Comparison of ENCODE assay signal across 19 mouse cellular contexts in genomic region chr11:96170711-96171379, GRCm38 (mm10). TPM values are rescaled to one million over a fixed set of nuclear protein-coding genes. Genes with fewer than 3 reads are reported as not detected.
"Had no signal": no experiment of that assay in that cellular context is flagged by ENCODE, and none has a peak within 500 bp of the region (broad histone marks: within the 10 kb centered on the region; RNA-seq: fewer than 3 reads in every experiment).

No protein-coding gene starts in this region.

- DNase-seq: kidney, postnatal 10 days; left cerebral cortex, postnatal 4 days; liver, embryonic 13.5 days; liver, postnatal 0 days; lung, postnatal 14 days; thymus, postnatal 4 days had no signal

- H3K27ac ChIP-seq: layer of hippocampus, adult 2 months; limb, embryonic 15.5 days; liver, embryonic 13.5 days; lung, embryonic 15.5 days; macrophage; midbrain, embryonic 12.5 days; neural tube, embryonic 12.5 days; stomach, postnatal 0 days had no signal

- H3K4me3 ChIP-seq: layer of hippocampus, adult 2 months; limb, embryonic 15.5 days; liver, embryonic 13.5 days; lung, embryonic 15.5 days; megakaryocyte, embryonic 14.5 days; midbrain, embryonic 12.5 days; neural tube, embryonic 12.5 days had no signal

- H3K4me1 ChIP-seq: limb, embryonic 15.5 days; liver, embryonic 13.5 days; lung, embryonic 15.5 days; midbrain, embryonic 12.5 days had no signal

- H3K9me3 ChIP-seq: limb, embryonic 15.5 days; liver, embryonic 13.5 days; lung, embryonic 15.5 days; megakaryocyte, embryonic 14.5 days; midbrain, embryonic 12.5 days; neural tube, embryonic 12.5 days had no signal

- H3K36me3 ChIP-seq: limb, embryonic 15.5 days; liver, embryonic 13.5 days; lung, embryonic 15.5 days; midbrain, embryonic 12.5 days; neural tube, embryonic 12.5 days had no signal

RNA-seq across cellular contexts. Expression of gene Hoxb13, which starts 23.3 kb away (rescaled TPM):
- total RNA-seq: layer of hippocampus, adult 2 months; layer of hippocampus, postnatal 14 days; left cerebral cortex, adult 18-20 months; left cerebral cortex, postnatal 10 days; left cerebral cortex, postnatal 4 days; midbrain, postnatal 0 days; neutrophil, adult 5-6 weeks had no signal
- polyA plus RNA-seq: limb, embryonic 15.5 days; liver, embryonic 13.5 days; liver, postnatal 0 days; lung, embryonic 15.5 days; macrophage; midbrain, embryonic 12.5 days; midbrain, postnatal 0 days; stomach, postnatal 0 days had no signal

RNA-seq across cellular contexts. Expression of gene Ttll6, which starts 37.3 kb away (rescaled TPM):
- total RNA-seq: neutrophil, adult 5-6 weeks had no signal
- polyA plus RNA-seq: limb, embryonic 15.5 days; liver, embryonic 13.5 days; liver, postnatal 0 days; macrophage; midbrain, embryonic 12.5 days; neural tube, embryonic 12.5 days had no signal

RNA-seq across cellular contexts. Expression of gene Calcoco2, which starts 59.1 kb away (rescaled TPM):
- total RNA-seq: layer of hippocampus, adult 2 months; left cerebral cortex, adult 18-20 months; left cerebral cortex, postnatal 10 days; left cerebral cortex, postnatal 4 days; midbrain, postnatal 0 days; neutrophil, adult 5-6 weeks had no signal
- polyA plus RNA-seq: limb, embryonic 15.5 days; liver, embryonic 13.5 days; liver, postnatal 0 days; macrophage; midbrain, embryonic 12.5 days; midbrain, postnatal 0 days; neural tube, embryonic 12.5 days; stomach, postnatal 0 days had no signal
